21 mouse cellular contexts compared by ENCODE assay signal in genomic region chr7:130527306-130527705, GRCm38 (mm10). TPM values are rescaled to one million over a fixed set of nuclear protein-coding genes. Genes with fewer than 3 reads are reported as not detected.
A peak's percentile ranks its signal among the peaks of the same experiment; 100 is the strongest.
DNase-seq lines count a peak whose midpoint lies in the region; ATAC-seq and TF ChIP-seq lines count a peak whose summit lies in the region.
"Had no signal": no experiment of that assay in that cellular context is flagged by ENCODE, and none has a peak within 500 bp of the region (broad histone marks: within the 10 kb centered on the region; RNA-seq: fewer than 3 reads in every experiment).

No protein-coding gene starts in this region.

- H3K27ac ChIP-seq in heart, postnatal 0 days (ENCODE audit: low read depth) = no peak overlapping the region
- peak overlapping the region; percentile 36; the same call in 1 of the 2 replicates for H3K27ac ChIP-seq in intestine, embryonic 15.5 days
- peak overlapping the region; percentile 4; the same call in 1 of the 2 replicates for H3K27ac ChIP-seq in stomach, embryonic 15.5 days
- no peak overlapping the region for H3K27ac ChIP-seq in hindbrain, embryonic 16.5 days (ENCODE audit: low read depth, low read length)
- H3K27ac ChIP-seq: embryonic facial prominence, embryonic 12.5 days; heart, adult 2 months; hindbrain, embryonic 10.5 days; hindbrain, embryonic 14.5 days had no signal

- H3K4me1 ChIP-seq in heart, postnatal 0 days (ENCODE audit: control insufficient read depth, insufficient read depth) = no peaks in the 10 kb centered on the region
- no peaks in the 10 kb centered on the region for H3K4me1 ChIP-seq in intestine, embryonic 15.5 days (replicated peaks)
- no peaks in the 10 kb centered on the region for H3K4me1 ChIP-seq in stomach, embryonic 15.5 days
- H3K4me1 ChIP-seq in hindbrain, embryonic 16.5 days (ENCODE audit: control insufficient read depth, insufficient read depth, low read depth, low read length) = no peaks in the 10 kb centered on the region
- H3K4me1 ChIP-seq: embryonic facial prominence, embryonic 12.5 days; hindbrain, embryonic 10.5 days had no signal

- H3K4me3 ChIP-seq in heart, postnatal 0 days (ENCODE audit: low read depth, low read length) = no peak overlapping the region
- H3K4me3 ChIP-seq in intestine, embryonic 15.5 days (replicated peaks) = no peak overlapping the region
- no peak overlapping the region for H3K4me3 ChIP-seq in stomach, embryonic 15.5 days (replicated peaks)
- no peak overlapping the region for H3K4me3 ChIP-seq in hindbrain, embryonic 16.5 days (ENCODE audit: low read length)
- H3K4me3 ChIP-seq: embryonic facial prominence, embryonic 12.5 days; heart, adult 2 months; hindbrain, embryonic 10.5 days had no signal

- TF ChIP-seq CTCF in heart, postnatal 0 days (IDR thresholded peaks at IDR 0.05; ENCODE audit: low read depth) = no peak

- no peak for TF ChIP-seq EP300 in heart, postnatal 0 days (IDR thresholded peaks at IDR 0.05; ENCODE audit: low read depth)

- peak; percentile 63 for DNase-seq in heart, adult 11 months
- no peak for DNase-seq in heart, adult 9 months (ENCODE audit: low spot score in 2 of 2)
- DNase-seq in heart, postnatal 0 days (ENCODE audit: low spot score) = peak; percentile 31
- DNase-seq in heart, postnatal 4 days = no peak
- DNase-seq in spleen, postnatal 14 days (ENCODE audit: low spot score in 2 of 2) = no peak
- DNase-seq: adrenal gland, adult 8-10 months; adrenal gland, postnatal 36 days; B cell, adult 2 months; cerebellum, adult 2 months; cerebellum, postnatal 10 days; gastrocnemius, postnatal 10 days; heart, adult 2 months had no signal

- H3K27me3 ChIP-seq in heart, postnatal 0 days (ENCODE audit: control insufficient read depth, insufficient read depth, low read length) = no peaks in the 10 kb centered on the region
- no peaks in the 10 kb centered on the region for H3K27me3 ChIP-seq in intestine, embryonic 15.5 days (replicated peaks)
- no peaks in the 10 kb centered on the region for H3K27me3 ChIP-seq in stomach, embryonic 15.5 days (replicated peaks)
- no peaks in the 10 kb centered on the region for H3K27me3 ChIP-seq in hindbrain, embryonic 16.5 days (replicated peaks; ENCODE audit: control insufficient read depth, insufficient read depth, low read length)
- H3K27me3 ChIP-seq: embryonic facial prominence, embryonic 12.5 days had no signal

- no peak overlapping the region for H3K9ac ChIP-seq in heart, postnatal 0 days (replicated peaks; ENCODE audit: low read depth, low read length)
- H3K9ac ChIP-seq in intestine, embryonic 15.5 days = no peak overlapping the region
- no peak overlapping the region for H3K9ac ChIP-seq in stomach, embryonic 15.5 days
- no peak overlapping the region for H3K9ac ChIP-seq in hindbrain, embryonic 16.5 days (ENCODE audit: low read depth, low read length)
- H3K9ac ChIP-seq: embryonic facial prominence, embryonic 12.5 days; hindbrain, embryonic 14.5 days had no signal

- 41% methylated on average over 9 of the region's 9 CpGs for WGBS in heart, postnatal 0 days
- WGBS in intestine, embryonic 15.5 days = 61% methylated on average over 9 of the region's 9 CpGs
- 71% methylated on average over 9 of the region's 9 CpGs for WGBS in stomach, embryonic 15.5 days
- 89% methylated on average over 9 of the region's 9 CpGs for WGBS in hindbrain, embryonic 16.5 days

- no peak overlapping the region for H3K4me2 ChIP-seq in heart, postnatal 0 days (ENCODE audit: low read depth, low read length)
- H3K4me2 ChIP-seq in intestine, embryonic 15.5 days (replicated peaks) = no peak overlapping the region
- H3K4me2 ChIP-seq in stomach, embryonic 15.5 days = no peak overlapping the region
- no peak overlapping the region for H3K4me2 ChIP-seq in hindbrain, embryonic 16.5 days (ENCODE audit: low read length)
- H3K4me2 ChIP-seq: embryonic facial prominence, embryonic 12.5 days; hindbrain, embryonic 14.5 days had no signal

- ATAC-seq in heart, postnatal 0 days (ENCODE audit: insufficient read depth, low read depth) = peak; percentile 24
- 0 out of 2 replicates have a peak, but pooled peaks have one; percentile 15 for ATAC-seq in intestine, embryonic 15.5 days
- no peak for ATAC-seq in stomach, embryonic 15.5 days (ENCODE audit: insufficient read depth, low FRiP score, low read depth)
- ATAC-seq in hindbrain, embryonic 16.5 days = no peak
- ATAC-seq: CD4-positive, CD25-positive, alpha-beta regulatory T cell, adult 4 months; forebrain, embryonic 16.5 days had no signal

- peaks cover 23% of the 10 kb centered on the region for H3K36me3 ChIP-seq in heart, postnatal 0 days (replicated peaks; ENCODE audit: control insufficient read depth, insufficient read depth, low read length)
- H3K36me3 ChIP-seq in intestine, embryonic 15.5 days = peaks cover 6% of the 10 kb centered on the region
- H3K36me3 ChIP-seq in stomach, embryonic 15.5 days = peaks cover 7% of the 10 kb centered on the region
- H3K36me3 ChIP-seq in hindbrain, embryonic 16.5 days (ENCODE audit: control insufficient read depth, insufficient read depth, low read length) = peaks cover 5% of the 10 kb centered on the region

- no peaks in the 10 kb centered on the region for H3K9me3 ChIP-seq in heart, postnatal 0 days (replicated peaks; ENCODE audit: control insufficient read depth, low read length)
- H3K9me3 ChIP-seq in intestine, embryonic 15.5 days = no peaks in the 10 kb centered on the region
- H3K9me3 ChIP-seq in stomach, embryonic 15.5 days = no peaks in the 10 kb centered on the region
- H3K9me3 ChIP-seq in hindbrain, embryonic 16.5 days (ENCODE audit: control insufficient read depth, low read length) = no peaks in the 10 kb centered on the region
- H3K9me3 ChIP-seq: embryonic facial prominence, embryonic 12.5 days; G1E; hindbrain, embryonic 10.5 days had no signal

RNA-seq across cellular contexts. Expression of gene Ate1, which starts 7.1 kb away (rescaled TPM):
- total RNA-seq in heart, postnatal 0 days (2014; rRNA removed; ENCODE audit: low replicate concordance) = 31.0 and 32.4 TPM in 2 replicates
- polyA plus RNA-seq in heart, postnatal 0 days (2015; fragmentation: Nextera tagmentation; extraction: Ambion mirVana) = 65.1 and 66.3 TPM in 2 replicates
- 10 to 100 TPM; 41.5 to 42.2 TPM for total RNA-seq in heart, postnatal 4 days (2021)
- polyA plus RNA-seq in intestine, embryonic 15.5 days (2015; fragmentation: Nextera tagmentation; extraction: Ambion mirVana) = 53.9 and 57.5 TPM in 2 replicates
- 58.0 and 59.2 TPM in 2 replicates for polyA plus RNA-seq in stomach, embryonic 15.5 days (2015; fragmentation: Nextera tagmentation; extraction: Ambion mirVana)
- 102 and 109 TPM in 2 replicates for polyA plus RNA-seq in hindbrain, embryonic 16.5 days (2015; fragmentation: Nextera tagmentation; extraction: Ambion mirVana)

RNA-seq across cellular contexts. Expression of gene Nsmce4a, which starts 45.6 kb away (rescaled TPM):
- total RNA-seq in heart, postnatal 0 days (2014; rRNA removed; ENCODE audit: low replicate concordance) = 56.9 and 72.7 TPM in 2 replicates
- 96.9 and 107 TPM in 2 replicates for polyA plus RNA-seq in heart, postnatal 0 days (2015; fragmentation: Nextera tagmentation; extraction: Ambion mirVana)
- 10 to 100 TPM; 70.1 to 76.5 TPM for total RNA-seq in heart, postnatal 4 days (2021)
- polyA plus RNA-seq in intestine, embryonic 15.5 days (2015; fragmentation: Nextera tagmentation; extraction: Ambion mirVana) = 138 and 146 TPM in 2 replicates
- 149 and 151 TPM in 2 replicates for polyA plus RNA-seq in stomach, embryonic 15.5 days (2015; fragmentation: Nextera tagmentation; extraction: Ambion mirVana)
- 72.9 and 75.7 TPM in 2 replicates for polyA plus RNA-seq in hindbrain, embryonic 16.5 days (2015; fragmentation: Nextera tagmentation; extraction: Ambion mirVana)

RNA-seq across cellular contexts. Expression of gene Tacc2, which starts 49.9 kb away (rescaled TPM):
- 64.7 and 83.8 TPM in 2 replicates for total RNA-seq in heart, postnatal 0 days (2014; rRNA removed; ENCODE audit: low replicate concordance)
- 33.7 and 39.0 TPM in 2 replicates for polyA plus RNA-seq in heart, postnatal 0 days (2015; fragmentation: Nextera tagmentation; extraction: Ambion mirVana)
- 100 to 1,000 TPM; 140 to 147 TPM for total RNA-seq in heart, postnatal 4 days (2021)
- polyA plus RNA-seq in intestine, embryonic 15.5 days (2015; fragmentation: Nextera tagmentation; extraction: Ambion mirVana) = 27.2 and 27.8 TPM in 2 replicates
- 21.4 and 28.1 TPM in 2 replicates for polyA plus RNA-seq in stomach, embryonic 15.5 days (2015; fragmentation: Nextera tagmentation; extraction: Ambion mirVana)
- 49.7 and 57.8 TPM in 2 replicates for polyA plus RNA-seq in hindbrain, embryonic 16.5 days (2015; fragmentation: Nextera tagmentation; extraction: Ambion mirVana)
- polyA plus RNA-seq: G1E had no signal

Comparison
In these comparisons a context has a peak if more than half of its experiments do, and no peak if none do; other contexts are left out.
1. DNase-seq: peak in heart, adult 11 months (single experiment) and heart, postnatal 0 days (single experiment); none in heart, adult 9 months (0 of 2), heart, postnatal 4 days (single experiment) and spleen, postnatal 14 days (0 of 2).
2. ATAC-seq: peak in heart, postnatal 0 days (single experiment) and intestine, embryonic 15.5 days (single experiment); none in stomach, embryonic 15.5 days (single experiment) and hindbrain, embryonic 16.5 days (single experiment).
3. H3K27ac ChIP-seq: peak in intestine, embryonic 15.5 days (single experiment) and stomach, embryonic 15.5 days (single experiment); none in heart, postnatal 0 days (single experiment) and hindbrain, embryonic 16.5 days (single experiment).